Mouse (Mus musculus): Measurements from ENCODE around the gene 2310022B05Rik.

GRCm38 (mm10) chr8:124621255-124621654 is 41.9 kb downstream of the 2310022B05Rik start:
- TF ChIP-seq CTCF (IDR thresholded peaks at IDR 0.05; ENCODE audit: low read depth, low read length): no peak
- no peak for TF ChIP-seq POLR2A (IDR thresholded peaks at IDR 0.05; ENCODE audit: extremely low read depth, insufficient read depth, low read length)

Measured in liver, adult 2 months (tissue).